Mouse (Mus musculus) sigmoid colon, adult 10 weeks (tissue): Measurements from ENCODE around the gene Trp53bp2. TPM values are rescaled to one million over a fixed set of nuclear protein-coding genes. Genes with fewer than 3 reads are reported as not detected.

ENCODE experiments used
- polyA plus RNA-seq: library from polyadenylated mRNA; stranded (reverse); fragments of 350-450 nt; fragmentation: Illumina TruSeq; extraction: RNeasy Lipid Tissue Mini Kit (QIAGEN cat#74804); gene quantifications from one replicate; pipeline ENCODE4 v1.2.3, GENCODE M21; 2014; ENCODE audit warnings: low read depth, low replicate concordance

Gene Trp53bp2
- 13.5 TPM for polyA plus RNA-seq

DNA sequence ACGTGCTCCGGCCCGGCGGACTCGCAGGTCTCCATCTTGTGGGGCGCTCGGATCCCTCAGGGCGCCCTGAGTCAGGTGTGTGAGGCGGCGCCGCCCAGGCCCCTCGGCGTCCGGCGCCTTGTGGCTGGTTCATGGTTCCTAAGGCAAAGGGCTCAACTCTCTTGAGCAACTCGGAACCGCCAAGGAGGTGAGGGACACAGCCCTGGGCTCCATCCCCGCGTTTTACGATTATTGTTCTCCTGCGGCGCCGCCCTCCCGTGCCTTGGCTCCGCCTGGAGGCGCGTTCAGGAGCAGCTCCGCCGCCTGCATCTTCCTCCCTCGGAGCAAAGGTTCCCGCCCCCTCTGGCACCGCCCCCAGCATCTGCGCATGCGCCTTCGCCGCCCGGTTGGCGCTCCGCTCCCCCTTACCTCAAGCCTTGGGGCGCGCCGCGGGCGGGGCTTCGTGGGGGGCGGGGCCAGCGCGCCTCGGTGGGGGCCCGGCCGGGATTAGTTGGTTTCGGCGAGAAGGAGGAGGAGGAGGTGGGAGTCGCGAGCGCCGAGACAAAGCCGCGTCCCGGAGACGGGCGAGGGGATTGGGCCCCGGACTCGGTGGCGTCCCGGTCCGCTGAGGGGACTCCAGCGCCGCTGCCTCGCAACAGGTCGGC is at the start of gene Trp53bp2:
Gene Trp53bp2, plus strand, starts transcription at position 489 of the 644 bp plus-strand sequence.

Other genes starting within 250 kb of the Trp53bp2 start
- not detected for gene Vmn1r1, start 244.7 kb upstream of the Trp53bp2 start, polyA plus RNA-seq
- gene Degs1, start 126.4 kb upstream of the Trp53bp2 start, polyA plus RNA-seq, result 82.4 TPM
- 29.9 TPM for gene Fbxo28, start 67.5 kb upstream of the Trp53bp2 start, polyA plus RNA-seq
- 85.8 TPM for gene Capn2, start 108.4 kb downstream of the Trp53bp2 start, polyA plus RNA-seq
- 16.5 TPM for gene Capn8, start 155.8 kb downstream of the Trp53bp2 start, polyA plus RNA-seq